ENCODE assay signal across 8 mouse cellular contexts in the genomic region with DNA sequence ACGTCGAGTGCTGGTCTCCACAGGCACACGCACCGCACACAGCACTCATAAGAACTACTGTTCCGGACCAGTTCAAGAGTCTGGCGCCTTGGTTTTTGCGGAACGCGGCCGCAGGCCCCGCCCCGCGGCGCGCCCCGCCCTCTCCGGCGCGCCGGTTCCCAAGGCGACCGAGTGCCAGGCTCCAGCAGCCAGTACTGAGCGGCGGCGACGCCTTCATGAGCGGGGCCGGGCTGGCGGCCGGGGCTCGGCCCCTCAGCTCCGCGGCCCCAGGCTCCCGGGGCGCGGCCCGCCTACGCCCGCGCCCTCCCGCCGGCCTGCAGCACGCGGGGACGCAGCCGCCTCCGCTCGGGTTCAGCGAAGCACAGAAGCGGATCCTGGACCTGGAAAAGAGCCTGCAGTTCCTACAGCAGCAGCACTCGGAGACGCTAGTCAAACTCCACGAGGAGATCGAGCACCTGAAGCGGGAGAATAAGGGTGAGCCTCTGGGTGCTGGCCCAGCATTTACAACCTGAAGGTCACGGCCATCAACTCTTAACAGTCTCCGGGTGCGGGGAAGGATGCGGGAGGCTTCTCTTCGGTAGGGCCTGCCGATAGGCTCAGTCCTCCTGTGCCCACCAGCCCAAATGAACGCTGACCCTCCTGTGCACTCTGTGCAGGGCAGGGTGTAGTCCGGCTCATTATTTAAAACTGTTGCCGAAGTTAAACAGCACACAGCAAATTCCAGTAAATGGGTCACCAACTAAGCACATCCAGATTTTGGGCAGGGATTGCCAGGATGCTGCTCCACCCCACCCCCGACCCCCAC. TPM values are rescaled to one million over a fixed set of nuclear protein-coding genes. Genes with fewer than 3 reads are reported as not detected.
DNase-seq lines count a peak whose midpoint lies in the region; ATAC-seq and TF ChIP-seq lines count a peak whose summit lies in the region.

A gene (plus strand): TSS at position 161 of the 805 bp plus-strand sequence.

- H3K4me2 ChIP-seq in kidney, embryonic 14.5 days (replicated peaks; ENCODE audit: low read depth, low read length), result peak within 1 kb of the TSS; percentile 89

- 3% methylated on average over 65 of the region's 65 CpGs for WGBS in heart, embryonic 10.5 days
- WGBS in kidney, embryonic 14.5 days, result 2% methylated on average over 55 of the region's 65 CpGs

- peaks cover 30% of the 10 kb centered on the region for H3K4me1 ChIP-seq in heart, embryonic 10.5 days
- 0 out of 2 replicates have a peak, but pooled peaks cover 12% of the 10 kb centered on the region for H3K4me1 ChIP-seq in kidney, embryonic 14.5 days (ENCODE audit: control insufficient read depth, insufficient read depth, low read length)

- peaks cover 54% of the 10 kb centered on the region for H3K36me3 ChIP-seq in heart, embryonic 10.5 days
- peaks cover 40% of the 10 kb centered on the region for H3K36me3 ChIP-seq in kidney, embryonic 14.5 days (ENCODE audit: control insufficient read depth, insufficient read depth, low read length)

- H3K9ac ChIP-seq in kidney, embryonic 14.5 days (ENCODE audit: low read depth, low read length), result peak within 1 kb of the TSS; percentile 63

- H3K9me3 ChIP-seq in heart, embryonic 10.5 days, result no peaks in the 10 kb centered on the region
- no peaks in the 10 kb centered on the region for H3K9me3 ChIP-seq in kidney, embryonic 14.5 days (ENCODE audit: control insufficient read depth, low read length)

- DNase-seq in brain, embryonic 14.5 days (ENCODE audit: low read depth), result peak; percentile 90
- peak; percentile 93 for DNase-seq in heart, embryonic 10.5 days (ENCODE audit: low spot score)
- DNase-seq in liver, result peak; percentile 92
- peak; percentile 81 to 83 for DNase-seq in spleen, postnatal 36 days (ENCODE audit: low spot score in 2 of 2)

- ATAC-seq in CD4-positive, CD25-positive, alpha-beta regulatory T cell, adult 4 months, result peak; percentile 95
- peak; percentile 88 for ATAC-seq in erythroblast, adult 5-6 weeks (replicated peaks; ENCODE audit: low FRiP score, poor library complexity, severe bottlenecking)
- ATAC-seq in kidney, embryonic 14.5 days (ENCODE audit: low FRiP score, low TSS enrichment), result peak; percentile 98
- ATAC-seq in monocyte, adult 5-6 weeks (replicated peaks; ENCODE audit: insufficient number of reproducible peaks, low FRiP score, low TSS enrichment, poor library complexity, severe bottlenecking), result peak; percentile 42

- peak within 1 kb of the TSS; percentile 69 for H3K4me3 ChIP-seq in heart, embryonic 10.5 days
- peak within 1 kb of the TSS; percentile 49 for H3K4me3 ChIP-seq in kidney, embryonic 14.5 days (ENCODE audit: low read length)

- no peak for TF ChIP-seq CTCF in brain, embryonic 14.5 days (IDR thresholded peaks at IDR 0.05; ENCODE audit: borderline replicate concordance, extremely low read depth, insufficient read depth, insufficient read length)

- H3K27me3 ChIP-seq in heart, embryonic 10.5 days (ENCODE audit: insufficient read depth, poor library complexity, severe bottlenecking), result no peaks in the 10 kb centered on the region
- H3K27me3 ChIP-seq in kidney, embryonic 14.5 days (ENCODE audit: control insufficient read depth, insufficient read depth, low read length), result no peaks in the 10 kb centered on the region

- TF ChIP-seq POLR2A in brain, embryonic 14.5 days (IDR thresholded peaks at IDR 0.05; ENCODE audit: borderline replicate concordance, extremely low read depth, insufficient read depth, insufficient read length, poor library complexity, severe bottlenecking), result no peak

- peak within 1 kb of the TSS; percentile 63 for H3K27ac ChIP-seq in heart, embryonic 10.5 days
- peak within 1 kb of the TSS; percentile 65; the same call in 1 of the 2 replicates for H3K27ac ChIP-seq in kidney, embryonic 14.5 days (ENCODE audit: low read depth, low read length)

RNA-seq across cellular contexts. Expression of the gene that starts here (rescaled TPM):
- polyA plus RNA-seq in CD4-positive, CD25-positive, alpha-beta regulatory T cell, adult 4 months (2017; shearing (Covaris generic)), result 1 to 10 TPM in 1 of 2 experiments, under 1 TPM in 1; 0.52 to 1.2 TPM
- polyA plus RNA-seq in brain, embryonic 14.5 days (2012; rRNA removed), result 6.1 and 8.5 TPM in 2 replicates
- total RNA-seq in erythroblast, adult 5-6 weeks (2015; ENCODE audit: low replicate concordance), result not detected in 2 replicates
- total RNA-seq in erythroblast, adult 5-6 weeks (2017; ENCODE audit: low replicate concordance), result 0.60 and 1.7 TPM in 2 replicates
- 4.4 and 5.8 TPM in 2 replicates for polyA plus RNA-seq in heart, embryonic 10.5 days (2016; fragmentation: Nextera tagmentation; extraction: Ambion mirVana)
- 7.0 and 8.6 TPM in 2 replicates for polyA plus RNA-seq in kidney, embryonic 14.5 days (2014; fragmentation: Nextera tagmentation; extraction: Ambion mirVana)
- total RNA-seq in monocyte, adult 5-6 weeks (2017), result not detected in 3 replicates

Comparison
In these comparisons a context has a peak if more than half of its experiments do, and no peak if none do; other contexts are left out.
1. Peak in every context shown above with its lines: DNase-seq, ATAC-seq, H3K4me3 ChIP-seq and H3K27ac ChIP-seq.
2. Peak in ATAC-seq in monocyte, adult 5-6 weeks; RNA of the gene not detected or under 1 TPM.
3. ATAC-seq: peak in every context shown above with its lines; median percentile 98 in kidney, embryonic 14.5 days; 95 in CD4-positive, CD25-positive, alpha-beta regulatory T cell, adult 4 months; 88 in erythroblast, adult 5-6 weeks; 42 in monocyte, adult 5-6 weeks.